Mouse (Mus musculus) adipocyte (in vitro differentiated cells): ENCODE data around the gene Dclk1.
"Not testable (repeated sequence)": the region's sequence is repeated elsewhere in the genome, so short reads cannot be mapped to it uniquely, and the experiment has no call there.

Source experiments
- DNase-seq: peaks from one replicate; pipeline ENCODE4 v3.0.0-alpha.2; 2016; ENCODE audit warnings: low spot score

The Dclk1 gene

GRCm38 (mm10) chr3:55241730-55242421, at the start of gene Dclk1:
Gene Dclk1, plus strand, starts transcription at chr3:55242364.
- peak; percentile 81 for DNase-seq

GRCm38 (mm10) chr3:55193351-55193750, 48.8 kb upstream of the Dclk1 start:
- no peak for DNase-seq

GRCm38 (mm10) chr3:55194792-55195191, 47.4 kb upstream of the Dclk1 start:
- no peak for DNase-seq

GRCm38 (mm10) chr3:55195581-55196327, 46.4 kb upstream of the Dclk1 start:
- peak; percentile 16 for DNase-seq

- DNase-seq, result no peak
These were observed 45.8 kb upstream of the Dclk1 start for GRCm38 (mm10) chr3:55196328-55196710.

- DNase-seq, result not testable (repeated sequence)
These were observed 38.5 kb upstream of the Dclk1 start for GRCm38 (mm10) chr3:55203621-55204020.

- no peak for DNase-seq
These were observed 35.8 kb upstream of the Dclk1 start for GRCm38 (mm10) chr3:55206413-55206812.

- DNase-seq, result no peak
These were observed 34.5 kb upstream of the Dclk1 start for GRCm38 (mm10) chr3:55207665-55208064.

GRCm38 (mm10) chr3:55212254-55212653, 29.9 kb upstream of the Dclk1 start:
- peak; percentile 30 for DNase-seq

- DNase-seq, result peak; percentile 50
These were observed 28.4 kb upstream of the Dclk1 start for GRCm38 (mm10) chr3:55213785-55214184.

- no peak for DNase-seq
These were observed 27.8 kb upstream of the Dclk1 start for GRCm38 (mm10) chr3:55214413-55214812.

- DNase-seq, result no peak
These were observed 19.7 kb upstream of the Dclk1 start for GRCm38 (mm10) chr3:55222502-55222901.

- DNase-seq, result no peak
These were observed 18.3 kb upstream of the Dclk1 start for GRCm38 (mm10) chr3:55223862-55224261.

- DNase-seq, result no peak
These were observed 15.5 kb upstream of the Dclk1 start for GRCm38 (mm10) chr3:55226501-55227213.

GRCm38 (mm10) chr3:55227214-55227581, 15.0 kb upstream of the Dclk1 start:
- DNase-seq, result no peak

GRCm38 (mm10) chr3:55242422-55243055, 375 bp downstream of the Dclk1 start:
- peak; percentile 68 for DNase-seq

GRCm38 (mm10) chr3:55243056-55243471, 900 bp downstream of the Dclk1 start:
- no peak for DNase-seq

- DNase-seq, result no peak
These were observed 1.9 kb downstream of the Dclk1 start for GRCm38 (mm10) chr3:55244087-55244486.

GRCm38 (mm10) chr3:55246618-55247272, 4.6 kb downstream of the Dclk1 start:
- no peak for DNase-seq

- DNase-seq, result no peak
These were observed 5.9 kb downstream of the Dclk1 start for GRCm38 (mm10) chr3:55248048-55248447.

- peak; percentile 83 for DNase-seq
These were observed 6.3 kb downstream of the Dclk1 start for GRCm38 (mm10) chr3:55248508-55248907.

- no peak for DNase-seq
These were observed 8.5 kb downstream of the Dclk1 start for GRCm38 (mm10) chr3:55250631-55251030.
